Mouse (Mus musculus) lung, embryonic 15.5 days (tissue): ENCODE results near the gene Trim3. TPM values are rescaled to one million over a fixed set of nuclear protein-coding genes. Genes with fewer than 3 reads are reported as not detected.
A peak's percentile ranks its signal among the peaks of the same experiment; 100 is the strongest.

ENCODE experiments used
- ATAC-seq: fragments of 200-750 bp; cut with Nextera tagmentation; 2 replicates; pipeline ENCODE4 v1.8.0; 2017; ENCODE audit warnings: moderate number of reproducible peaks, borderline replicate concordance; ENCODE audit not compliant: low FRiP score, low TSS enrichment; ENCODE audit errors: extremely low read depth
- H3K27ac ChIP-seq: fragments of 300-500 bp; sonication (generic); 2 replicates; pipeline ENCODE4 v1.5.1; 2015; ENCODE audit warnings: moderate library complexity, mild to moderate bottlenecking, inconsistent platforms
- H3K27me3 ChIP-seq: fragments of 300-500 bp; sonication (generic); 2 replicates; pipeline ENCODE4 v1.6.1; 2015; ENCODE audit warnings: inconsistent platforms
- H3K36me3 ChIP-seq: fragments of 300-500 bp; sonication (generic); 2 replicates; pipeline ENCODE4 v1.6.1; 2015; ENCODE audit warnings: inconsistent platforms
- H3K4me1 ChIP-seq: fragments of 300-500 bp; sonication (generic); 2 replicates; pipeline ENCODE4 v1.6.1; 2015; ENCODE audit warnings: inconsistent platforms
- H3K4me2 ChIP-seq: fragments of 300-500 bp; sonication (generic); 2 replicates; pipeline ENCODE4 v1.6.1; 2015; ENCODE audit warnings: inconsistent platforms, mild to moderate bottlenecking, moderate library complexity
- H3K4me3 ChIP-seq: fragments of 300-500 bp; sonication (generic); 2 replicates; pipeline ENCODE4 v1.5.1; 2015; ENCODE audit warnings: mild to moderate bottlenecking, inconsistent platforms
- H3K9ac ChIP-seq: fragments of 300-500 bp; sonication (generic); 2 replicates; pipeline ENCODE4 v1.6.1; 2015; ENCODE audit warnings: inconsistent platforms
- H3K9me3 ChIP-seq: fragments of 300-500 bp; sonication (generic); 2 replicates; pipeline ENCODE4 v1.6.1; 2016; ENCODE audit warnings: inconsistent platforms
- WGBS: fragments of 180-500 bp; shearing (Covaris S2); methylation state at CpG from one replicate; pipeline ENCODE4 v1.1.7; 2015; 5-methylcytosine and 5-hydroxymethylcytosine counted together
- polyA plus RNA-seq: library from polyadenylated mRNA; unstranded; fragments of >200 nt; fragmentation: Nextera tagmentation; extraction: Ambion mirVana; gene quantifications from 2 replicates; pipeline ENCODE4 v1.2.1, GENCODE M21; 2015

The Trim3 gene
- polyA plus RNA-seq, 1 experiment from 2014 or later, result 59.9 TPM

- H3K9ac ChIP-seq, result no peak overlapping the region
- no peaks in the 10 kb centered on the region for H3K36me3 ChIP-seq
- 33% methylated on average over 9 of the region's 9 CpGs for WGBS
- H3K27me3 ChIP-seq, result no peaks in the 10 kb centered on the region
- no peaks in the 10 kb centered on the region for H3K9me3 ChIP-seq
- no peak overlapping the region for H3K27ac ChIP-seq
- H3K4me1 ChIP-seq, result no peaks in the 10 kb centered on the region
- H3K4me3 ChIP-seq, result no peak overlapping the region
- ATAC-seq, result peak; percentile 49; the same call in 1 of the 2 replicates
- no peak overlapping the region for H3K4me2 ChIP-seq
Observed at GRCm38 (mm10) chr7:105602860-105603623, 30.3 kb downstream of the Trim3 start.

DNA sequence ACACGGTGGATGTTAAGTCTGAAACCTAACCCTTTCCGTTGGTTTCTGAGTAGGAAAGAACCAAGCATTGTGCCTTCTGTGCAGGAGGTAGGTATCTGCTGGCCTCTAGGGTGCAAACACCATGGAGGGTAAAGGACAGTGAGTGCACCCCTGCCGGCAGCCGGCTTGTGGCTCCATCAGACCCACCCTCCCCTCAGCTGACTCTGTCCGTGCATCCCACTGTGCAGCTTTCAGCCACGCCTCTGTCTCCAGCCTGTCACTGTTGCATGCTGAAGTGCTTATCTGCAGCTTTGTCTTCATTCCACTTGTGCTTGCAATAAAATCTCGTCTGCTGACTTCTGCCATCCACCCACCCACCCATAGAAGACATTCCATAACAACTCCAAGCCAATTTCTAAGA is 43.3 kb downstream of the Trim3 start:
- no peaks in the 10 kb centered on the region for H3K9me3 ChIP-seq
- H3K27ac ChIP-seq, result no peak overlapping the region
- no peak for ATAC-seq
- WGBS, result 28% methylated on average over 7 of the region's 7 CpGs
- H3K4me3 ChIP-seq, result no peak overlapping the region
- H3K4me2 ChIP-seq, result no peak overlapping the region
- H3K36me3 ChIP-seq, result no peaks in the 10 kb centered on the region
- H3K4me1 ChIP-seq, result 0 out of 2 replicates have a peak, but pooled peaks cover 3% of the 10 kb centered on the region
- no peaks in the 10 kb centered on the region for H3K27me3 ChIP-seq
- no peak overlapping the region for H3K9ac ChIP-seq

DNA sequence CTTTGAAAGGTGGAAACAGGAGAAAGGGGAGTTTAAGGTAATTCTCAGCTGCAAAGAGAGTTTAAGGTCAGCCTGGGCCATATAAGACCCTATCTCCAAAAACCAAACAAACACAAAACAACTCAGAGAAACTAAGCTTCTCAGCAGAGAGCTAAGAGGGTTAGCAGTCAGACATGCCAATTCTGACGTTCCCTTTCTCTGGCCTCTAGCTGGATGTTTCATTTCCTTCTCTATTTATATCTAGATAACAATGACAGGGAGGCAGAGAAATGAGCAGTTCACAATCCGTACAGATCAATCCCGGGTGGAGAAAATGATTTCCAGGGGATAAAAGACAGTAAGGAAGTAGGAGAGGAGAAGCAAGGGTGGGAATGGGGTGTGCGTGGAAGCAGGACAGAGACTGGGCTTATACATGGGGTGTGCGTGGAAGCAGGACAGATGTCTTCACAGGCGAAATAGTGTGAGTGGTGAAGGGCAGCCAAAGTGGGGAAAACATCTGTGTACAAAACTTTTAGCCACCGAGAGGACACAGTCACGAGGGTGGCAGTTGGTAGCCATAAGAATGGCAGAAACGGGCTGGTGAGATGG is 45.0 kb downstream of the Trim3 start:
- Histone ChIP-seq H3K9ac (no peak overlapping the region), H3K4me1 (0 out of 2 replicates have a peak, but pooled peaks cover 3% of the 10 kb centered on the region), H3K36me3 (no peaks in the 10 kb centered on the region), H3K9me3 (no peaks in the 10 kb centered on the region), H3K4me2 (no peak overlapping the region), H3K27me3 (no peaks in the 10 kb centered on the region), H3K27ac (peak overlapping the region; percentile 37; the same call in 1 of the 2 replicates), H3K4me3 (no peak overlapping the region)
- WGBS, result 40% methylated on average over 9 of the region's 9 CpGs
- peak; percentile 64; the same call in 1 of the 2 replicates for ATAC-seq

- Histone ChIP-seq H3K4me2 (peak overlapping the region; percentile 81), H3K27me3 (0 out of 2 replicates have a peak, but pooled peaks cover 4% of the 10 kb centered on the region), H3K4me3 (no peak overlapping the region; the same call in 1 of the 2 replicates), H3K9ac (no peak overlapping the region), H3K4me1 (peaks cover 16% of the 10 kb centered on the region), H3K27ac (no peak overlapping the region), H3K9me3 (no peaks in the 10 kb centered on the region), H3K36me3 (no peaks in the 10 kb centered on the region)
- no peak for ATAC-seq
- 65% methylated on average over 2 of the region's 2 CpGs for WGBS
Observed at GRCm38 (mm10) chr7:105581959-105582358, 51.4 kb downstream of the Trim3 start.

GRCm38 (mm10) chr7:105581094-105581703 is 52.2 kb downstream of the Trim3 start, which contains the start of gene Apbb1:
TSS of gene Apbb1 (minus strand) at chr7:105581653.
- Histone ChIP-seq H3K4me1 (peaks cover 23% of the 10 kb centered on the region), H3K9ac (peak within 1 kb of the TSS; percentile 68), H3K4me3 (peak within 1 kb of the TSS; percentile 81), H3K27ac (peak within 1 kb of the TSS; percentile 69), H3K36me3 (no peaks in the 10 kb centered on the region), H3K4me2 (peak within 1 kb of the TSS; percentile 81), H3K9me3 (no peaks in the 10 kb centered on the region), H3K27me3 (0 out of 2 replicates have a peak, but pooled peaks cover 4% of the 10 kb centered on the region)
- peak; percentile 92 for ATAC-seq
- under 1% methylated on average over 41 of the region's 54 CpGs for WGBS

DNA sequence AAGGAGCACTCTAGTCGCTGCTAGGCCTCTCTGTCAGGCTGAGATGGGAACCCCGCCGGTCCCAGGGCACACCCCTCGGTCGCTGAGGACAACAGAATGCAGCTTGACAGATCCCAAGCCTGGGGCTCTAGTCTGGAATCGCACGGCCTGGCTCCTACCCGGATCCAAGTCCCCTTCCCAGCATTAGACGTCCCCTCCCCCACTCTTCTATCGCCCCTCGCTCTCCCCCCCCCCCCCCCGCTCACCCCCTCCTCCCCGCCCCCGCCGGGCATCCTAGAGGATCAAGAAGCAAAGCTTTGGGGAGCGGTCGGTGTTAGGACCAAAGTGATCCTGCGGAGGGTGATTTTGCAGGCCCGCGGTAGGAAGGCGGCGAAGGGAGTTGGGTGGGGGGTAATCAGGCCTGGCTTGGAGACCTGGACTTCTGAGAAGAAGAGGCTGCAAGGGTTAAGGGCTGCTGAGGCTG is 52.7 kb downstream of the Trim3 start:
- H3K9me3 ChIP-seq, result no peaks in the 10 kb centered on the region
- peak overlapping the region; percentile 81 for H3K4me3 ChIP-seq
- 0 out of 2 replicates have a peak, but pooled peaks cover 4% of the 10 kb centered on the region for H3K27me3 ChIP-seq
- 0% methylated on average over 18 of the region's 22 CpGs for WGBS
- peaks cover 23% of the 10 kb centered on the region for H3K4me1 ChIP-seq
- H3K27ac ChIP-seq, result peak overlapping the region; percentile 69
- peak overlapping the region; percentile 68 for H3K9ac ChIP-seq
- peak overlapping the region; percentile 81 for H3K4me2 ChIP-seq
- ATAC-seq, result peak; percentile 39; the same call in 1 of the 2 replicates
- H3K36me3 ChIP-seq, result no peaks in the 10 kb centered on the region

- 0 out of 2 replicates have a peak, but pooled peaks cover 4% of the 10 kb centered on the region for H3K27me3 ChIP-seq
- peaks cover 6% of the 10 kb centered on the region; the same call in 1 of the 2 replicates for H3K36me3 ChIP-seq
- no peak overlapping the region for H3K27ac ChIP-seq
- 63% methylated on average over 2 of the region's 2 CpGs for WGBS
- peaks cover 23% of the 10 kb centered on the region for H3K4me1 ChIP-seq
- H3K9ac ChIP-seq, result no peak overlapping the region
- no peak overlapping the region for H3K4me2 ChIP-seq
- H3K9me3 ChIP-seq, result no peaks in the 10 kb centered on the region
- ATAC-seq, result no peak
- H3K4me3 ChIP-seq, result no peak overlapping the region
Observed at GRCm38 (mm10) chr7:105578481-105578880, 54.9 kb downstream of the Trim3 start.

GRCm38 (mm10) chr7:105577377-105577871 is 55.9 kb downstream of the Trim3 start:
- H3K4me1 ChIP-seq, result peaks cover 23% of the 10 kb centered on the region
- no peaks in the 10 kb centered on the region for H3K9me3 ChIP-seq
- WGBS, result 87% methylated on average over 6 of the region's 6 CpGs
- ATAC-seq, result no peak
- no peak overlapping the region for H3K4me3 ChIP-seq
- H3K27ac ChIP-seq, result no peak overlapping the region
- H3K4me2 ChIP-seq, result no peak overlapping the region
- no peak overlapping the region for H3K9ac ChIP-seq
- 0 out of 2 replicates have a peak, but pooled peaks cover 1% of the 10 kb centered on the region for H3K27me3 ChIP-seq
- peaks cover 13% of the 10 kb centered on the region; the same call in 1 of the 2 replicates for H3K36me3 ChIP-seq

- no peak for ATAC-seq
- no peak overlapping the region for H3K4me3 ChIP-seq
- H3K27ac ChIP-seq, result no peak overlapping the region
- H3K4me2 ChIP-seq, result no peak overlapping the region
- peaks cover 13% of the 10 kb centered on the region; the same call in 1 of the 2 replicates for H3K36me3 ChIP-seq
- 58% methylated on average over 3 of the region's 3 CpGs for WGBS
- H3K9ac ChIP-seq, result no peak overlapping the region
- no peaks in the 10 kb centered on the region for H3K27me3 ChIP-seq
- no peaks in the 10 kb centered on the region for H3K9me3 ChIP-seq
- H3K4me1 ChIP-seq, result peaks cover 14% of the 10 kb centered on the region
Observed at GRCm38 (mm10) chr7:105576166-105576748, 57.1 kb downstream of the Trim3 start.

- Histone ChIP-seq H3K4me2 (no peak overlapping the region), H3K9me3 (no peaks in the 10 kb centered on the region), H3K36me3 (peaks cover 13% of the 10 kb centered on the region; the same call in 1 of the 2 replicates), H3K9ac (no peak overlapping the region), H3K27me3 (no peaks in the 10 kb centered on the region), H3K4me1 (peaks cover 11% of the 10 kb centered on the region; the same call in 1 of the 2 replicates), H3K27ac (no peak overlapping the region), H3K4me3 (no peak overlapping the region)
- ATAC-seq, result no peak
- 87% methylated on average over 4 of the region's 4 CpGs for WGBS
Observed at GRCm38 (mm10) chr7:105574537-105574936, 58.8 kb downstream of the Trim3 start.

DNA sequence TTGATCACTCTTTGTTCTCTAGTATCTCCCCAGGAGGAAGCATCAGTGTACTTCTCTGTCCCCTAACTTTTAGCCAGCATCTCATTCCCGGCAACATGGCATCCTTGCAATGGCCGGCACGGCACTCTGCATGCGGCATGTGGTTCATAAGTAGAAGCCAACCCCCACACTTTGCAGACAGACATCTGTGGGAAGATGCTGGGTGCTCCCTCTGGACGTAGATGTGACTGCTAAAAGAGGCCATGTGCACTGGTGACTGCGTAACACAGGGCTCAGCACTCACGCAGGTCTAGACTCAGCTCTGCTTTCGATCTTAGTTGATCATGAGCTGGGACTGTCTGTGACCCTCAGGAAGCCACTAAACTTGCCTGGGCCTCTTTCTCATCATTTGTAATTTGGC is 60.4 kb downstream of the Trim3 start:
- Histone ChIP-seq H3K4me1 (peaks cover 15% of the 10 kb centered on the region; the same call in 1 of the 2 replicates), H3K36me3 (peaks cover 13% of the 10 kb centered on the region; the same call in 1 of the 2 replicates), H3K27me3 (no peaks in the 10 kb centered on the region), H3K9me3 (no peaks in the 10 kb centered on the region), H3K4me2 (no peak overlapping the region), H3K27ac (no peak overlapping the region), H3K9ac (no peak overlapping the region), H3K4me3 (no peak overlapping the region)
- ATAC-seq, result no peak
- 90% methylated on average over 8 of the region's 8 CpGs for WGBS
